Mouse (Mus musculus) ES-Bruce4 (cell line): ENCODE measurements around the gene Pdcd10.

ENCODE experiments used
- CTCF ChIP-seq: IDR thresholded peaks from one replicate; pipeline ENCODE4 v1.8.1; 2011; ENCODE audit warnings: low read depth, low read length
- EP300 ChIP-seq: IDR thresholded peaks from 2 replicates; pipeline ENCODE4 v1.6.1; 2011; ENCODE audit warnings: low read depth, low read length; ENCODE audit not compliant: insufficient read depth
- POLR2A ChIP-seq: IDR thresholded peaks from one replicate; pipeline ENCODE4 v1.8.1; 2011; ENCODE audit warnings: low read length; ENCODE audit not compliant: insufficient read depth

GRCm38 (mm10) chr3:75492913-75493312, 63.7 kb downstream of the Pdcd10 start:
- TF ChIP-seq POLR2A: no peak
- TF ChIP-seq CTCF: no peak
- no peak for TF ChIP-seq EP300
